Mouse (Mus musculus) liver, embryonic 16.5 days (tissue): ENCODE measurements around the gene Gm8947. TPM values are rescaled to one million over a fixed set of nuclear protein-coding genes. Genes with fewer than 3 reads are reported as not detected.
"Not testable (repeated sequence)": the region's sequence is repeated elsewhere in the genome, so short reads cannot be mapped to it uniquely, and the experiment has no call there.

Source experiments
- ATAC-seq: fragments of 200-750 bp; cut with Nextera tagmentation; 2 replicates; pipeline ENCODE4 v1.8.0; 2017; ENCODE audit warnings: low read depth, mild to moderate bottlenecking, moderate number of reproducible peaks, moderate library complexity
- H3K27ac ChIP-seq: fragments of 300-500 bp; sonication (generic); 2 replicates; pipeline ENCODE4 v1.5.1; 2014; ENCODE audit warnings: mild to moderate bottlenecking, low read length
- H3K27me3 ChIP-seq: fragments of 300-500 bp; sonication (generic); 2 replicates; pipeline ENCODE4 v1.6.1; 2014; ENCODE audit warnings: low read depth, low read length, mixed read lengths; ENCODE audit not compliant: control insufficient read depth, insufficient read depth
- H3K36me3 ChIP-seq: fragments of 300-500 bp; sonication (generic); 2 replicates; pipeline ENCODE4 v1.6.1; 2014; ENCODE audit warnings: mild to moderate bottlenecking; ENCODE audit not compliant: control insufficient read depth, insufficient read depth
- H3K4me1 ChIP-seq: fragments of 300-500 bp; sonication (generic); 2 replicates; pipeline ENCODE4 v1.6.1; 2014; ENCODE audit warnings: low read depth, low read length, mixed read lengths; ENCODE audit not compliant: control insufficient read depth
- H3K4me2 ChIP-seq: fragments of 300-500 bp; sonication (generic); 2 replicates; pipeline ENCODE4 v1.6.1; 2014; ENCODE audit warnings: low read depth, low read length, mixed read lengths
- H3K4me3 ChIP-seq: fragments of 300-500 bp; sonication (generic); 2 replicates; pipeline ENCODE4 v1.5.1; 2014; ENCODE audit warnings: low read depth, mild to moderate bottlenecking, low read length
- H3K9ac ChIP-seq: fragments of 300-500 bp; sonication (generic); 2 replicates; pipeline ENCODE4 v1.6.1; 2014; ENCODE audit warnings: low read depth, low read length
- H3K9me3 ChIP-seq: fragments of 300-500 bp; sonication (generic); replicated peaks from 2 replicates; pipeline ENCODE4 v1.6.1; 2016; ENCODE audit warnings: low read length; ENCODE audit not compliant: control insufficient read depth
- WGBS: fragments of 180-500 bp; shearing (Covaris S2); extraction: QIAGEN DNeasy Blood & Tissue Kit; methylation state at CpG from one replicate; pipeline ENCODE4 v1.1.7; 2014; ENCODE audit not compliant: insufficient replicate concordance; 5-methylcytosine and 5-hydroxymethylcytosine counted together
- polyA plus RNA-seq: library from polyadenylated mRNA; unstranded; fragments of >200 nt; fragmentation: Nextera tagmentation; extraction: Ambion mirVana; gene quantifications from 2 replicates; pipeline ENCODE4 v1.2.1, GENCODE M21; 2015

The Gm8947 gene
- polyA plus RNA-seq, 1 experiment from 2014 or later, result 1.3 TPM

DNA sequence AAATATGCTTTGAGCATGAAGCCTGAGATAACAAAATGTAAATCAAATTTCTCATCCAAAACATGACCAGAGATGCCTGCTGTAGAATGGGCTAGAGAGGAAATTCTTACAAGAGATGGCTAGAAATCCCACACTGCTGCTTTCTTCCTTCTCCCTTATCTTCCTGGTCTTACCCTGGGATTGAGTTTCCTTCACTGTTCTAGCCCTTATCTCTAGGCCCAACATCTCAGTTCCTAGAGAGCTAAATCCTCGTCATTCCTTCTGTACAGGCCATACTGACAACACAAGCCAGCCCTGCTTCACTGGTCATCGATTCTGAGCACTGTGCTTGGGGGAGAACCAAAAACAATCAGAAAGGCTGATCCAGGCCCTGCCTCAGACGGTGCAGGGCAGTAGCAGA, 4.5 kb downstream of the Gm8947 start:
- not testable (repeated sequence) for H3K9ac ChIP-seq, H3K4me2 ChIP-seq, H3K9me3 ChIP-seq, H3K36me3 ChIP-seq, H3K4me1 ChIP-seq, H3K4me3 ChIP-seq, ATAC-seq, H3K27ac ChIP-seq, H3K27me3 ChIP-seq
- WGBS, result 39% methylated on average over 3 of the region's 3 CpGs

DNA sequence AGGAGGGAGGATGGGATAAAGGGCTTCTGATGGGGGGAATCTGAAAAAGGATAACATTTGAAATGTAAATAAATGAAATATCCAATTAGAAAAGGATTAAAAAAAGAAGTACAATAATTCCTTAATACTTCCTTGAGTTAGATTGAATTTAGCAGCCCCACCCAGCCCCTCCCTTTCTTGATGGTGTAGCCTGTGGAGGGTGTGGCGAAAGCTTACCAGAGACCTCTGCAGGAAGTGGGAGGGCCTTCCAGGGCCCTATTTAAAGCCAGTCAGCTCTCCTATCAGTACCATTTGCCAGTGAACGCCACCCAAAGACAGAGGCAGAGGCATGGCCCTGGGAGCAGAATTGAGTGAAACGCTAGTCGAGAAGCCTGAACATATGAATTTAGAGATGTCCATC, 5.9 kb downstream of the Gm8947 start, which contains the start of gene Gm47995:
TSS of gene Gm47995 (plus strand) at position 329 of the 400 bp plus-strand sequence.
- not testable (repeated sequence) for H3K27me3 ChIP-seq, H3K9me3 ChIP-seq, H3K36me3 ChIP-seq, H3K4me2 ChIP-seq, H3K9ac ChIP-seq, H3K4me1 ChIP-seq, H3K27ac ChIP-seq, H3K4me3 ChIP-seq
- 23% methylated on average over 2 of the region's 4 CpGs for WGBS
- peak; percentile 71 for ATAC-seq

DNA sequence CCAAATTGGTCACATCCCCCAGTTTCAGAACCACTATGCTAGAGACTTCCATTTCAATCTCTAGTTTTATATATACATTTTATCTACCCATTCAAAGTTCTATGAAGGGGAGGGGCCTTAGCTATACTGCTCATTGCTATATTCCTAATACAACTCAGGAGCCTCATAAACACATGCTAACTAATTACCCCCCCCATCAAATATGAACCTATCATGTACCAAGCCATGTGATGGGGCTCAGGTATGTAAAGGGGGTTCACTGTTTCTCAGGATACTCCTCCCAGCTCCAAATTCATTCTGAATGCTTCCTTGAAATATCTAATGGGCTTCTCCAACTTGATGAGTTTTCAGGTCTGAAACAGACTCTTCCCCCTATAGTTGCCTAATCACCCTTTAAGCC, 8.4 kb downstream of the Gm8947 start:
- not testable (repeated sequence) for H3K4me1 ChIP-seq, H3K4me2 ChIP-seq, H3K36me3 ChIP-seq, ATAC-seq, H3K4me3 ChIP-seq, H3K27ac ChIP-seq, H3K27me3 ChIP-seq, H3K9me3 ChIP-seq, H3K9ac ChIP-seq

DNA sequence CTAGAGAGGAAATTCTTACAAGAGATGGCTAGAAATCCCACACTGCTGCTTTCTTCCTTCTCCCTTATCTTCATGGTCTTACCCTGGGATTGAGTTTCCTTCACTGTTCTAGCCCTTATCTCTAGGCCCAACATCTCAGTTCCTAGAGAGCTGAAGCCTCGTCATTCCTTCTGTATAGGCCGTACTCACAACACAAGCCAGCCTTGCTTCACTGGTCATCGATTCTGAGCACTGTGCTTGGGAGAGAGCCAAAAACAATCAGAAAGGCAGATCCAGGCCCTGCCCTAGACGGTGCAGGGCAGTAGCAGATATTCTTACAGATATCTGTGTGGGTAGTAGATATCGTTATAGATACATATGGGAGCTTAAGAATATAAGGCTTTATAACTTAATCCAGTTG, 10.6 kb downstream of the Gm8947 start:
- H3K9ac ChIP-seq, H3K27me3 ChIP-seq, H3K27ac ChIP-seq, H3K9me3 ChIP-seq, H3K4me1 ChIP-seq, H3K4me3 ChIP-seq, H3K4me2 ChIP-seq, H3K36me3 ChIP-seq: not testable (repeated sequence)
- ATAC-seq, result peak; percentile 60
- 33% methylated on average over 3 of the region's 5 CpGs for WGBS

DNA sequence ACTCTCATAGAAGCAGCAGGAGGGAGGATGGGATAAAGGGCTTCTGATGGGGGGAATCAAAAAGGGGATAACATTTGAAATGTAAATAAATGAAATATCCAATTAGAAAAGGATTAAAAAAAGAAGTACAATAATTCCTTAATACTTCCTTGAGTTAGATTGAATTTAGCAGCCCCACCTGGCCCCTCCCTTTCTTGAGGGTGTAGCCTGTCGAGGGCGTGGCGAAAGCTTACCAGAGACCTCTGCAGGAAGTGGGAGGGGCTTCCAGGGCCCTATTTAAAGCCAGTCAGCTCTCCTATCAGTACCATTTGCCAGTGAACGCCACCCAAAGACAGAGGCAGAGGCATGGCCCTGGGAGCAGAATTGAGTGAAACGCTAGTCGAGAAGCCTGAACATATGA, 11.6 kb downstream of the Gm8947 start, which contains the start of gene 3110040M04Rik:
TSS of gene 3110040M04Rik (plus strand) at position 304 of the 400 bp plus-strand sequence.
- H3K4me2 ChIP-seq, H3K9ac ChIP-seq, H3K27ac ChIP-seq, ATAC-seq, H3K27me3 ChIP-seq, H3K4me3 ChIP-seq, H3K9me3 ChIP-seq, H3K36me3 ChIP-seq, H3K4me1 ChIP-seq: not testable (repeated sequence)
- no CpG with 5 or more reads among the region's 6 CpGs for WGBS

DNA sequence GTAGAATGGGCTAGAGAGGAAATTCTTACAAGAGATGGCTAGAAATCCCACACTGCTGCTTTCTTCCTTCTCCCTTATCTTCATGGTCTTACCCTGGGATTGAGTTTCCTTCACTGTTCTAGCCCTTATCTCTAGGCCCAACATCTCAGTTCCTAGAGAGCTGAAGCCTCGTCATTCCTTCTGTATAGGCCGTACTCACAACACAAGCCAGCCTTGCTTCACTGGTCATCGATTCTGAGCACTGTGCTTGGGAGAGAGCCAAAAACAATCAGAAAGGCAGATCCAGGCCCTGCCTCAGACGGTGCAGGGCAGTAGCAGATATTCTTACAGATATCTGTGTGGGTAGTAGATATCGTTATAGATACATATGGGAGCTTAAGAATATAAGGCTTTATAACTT, 16.3 kb downstream of the Gm8947 start:
- WGBS, result 33% methylated on average over 3 of the region's 5 CpGs
- peak; percentile 65 for ATAC-seq

DNA sequence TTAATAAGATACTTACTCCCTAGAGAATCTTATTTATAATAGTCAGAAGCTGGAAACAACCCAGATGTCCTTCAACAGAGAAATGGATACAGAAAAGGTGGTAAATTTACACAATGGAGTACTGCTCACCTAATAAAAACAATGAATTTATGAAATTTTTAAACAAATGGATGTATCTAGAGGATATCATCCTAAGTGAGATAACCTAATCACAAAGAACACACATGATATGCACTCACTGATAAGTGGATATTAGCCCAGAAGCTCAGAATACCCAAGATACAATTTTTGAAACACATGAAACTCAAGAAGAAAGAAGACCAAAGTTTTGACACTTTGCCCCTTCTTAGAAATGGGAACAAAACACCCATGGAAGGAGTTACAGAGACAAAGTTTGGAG, 16.8 kb downstream of the Gm8947 start:
- peak; percentile 55 for ATAC-seq
- not testable (repeated sequence) for H3K9me3 ChIP-seq, H3K27me3 ChIP-seq, H3K4me3 ChIP-seq, H3K27ac ChIP-seq, H3K36me3 ChIP-seq, H3K4me1 ChIP-seq, H3K9ac ChIP-seq, H3K4me2 ChIP-seq

More for the DNA sequence above, 16.3 kb downstream of the Gm8947 start:
- not testable (repeated sequence) for H3K27ac ChIP-seq, H3K36me3 ChIP-seq, H3K4me2 ChIP-seq, H3K9me3 ChIP-seq, H3K4me1 ChIP-seq, H3K27me3 ChIP-seq, H3K4me3 ChIP-seq, H3K9ac ChIP-seq

DNA sequence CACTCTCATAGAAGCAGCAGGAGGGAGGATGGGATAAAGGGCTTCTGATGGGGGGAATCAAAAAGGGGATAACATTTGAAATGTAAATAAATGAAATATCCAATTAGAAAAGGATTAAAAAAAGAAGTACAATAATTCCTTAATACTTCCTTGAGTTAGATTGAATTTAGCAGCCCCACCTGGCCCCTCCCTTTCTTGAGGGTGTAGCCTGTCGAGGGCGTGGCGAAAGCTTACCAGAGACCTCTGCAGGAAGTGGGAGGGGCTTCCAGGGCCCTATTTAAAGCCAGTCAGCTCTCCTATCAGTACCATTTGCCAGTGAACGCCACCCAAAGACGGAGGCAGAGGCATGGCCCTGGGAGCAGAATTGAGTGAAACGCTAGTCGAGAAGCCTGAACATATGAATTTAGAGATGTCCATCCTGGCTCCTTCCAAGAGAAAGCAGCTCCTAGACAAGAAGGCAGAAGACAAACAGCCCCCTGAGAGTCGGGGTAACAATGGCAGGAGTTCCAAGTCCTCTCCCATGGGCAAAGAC, 17.7 kb downstream of the Gm8947 start, which contains the start of gene Gm47996:
TSS of gene Gm47996 (plus strand) at position 308 of the 532 bp plus-strand sequence.
- H3K4me1 ChIP-seq, H3K9me3 ChIP-seq, H3K4me2 ChIP-seq, H3K36me3 ChIP-seq, H3K27ac ChIP-seq, H3K4me3 ChIP-seq, H3K27me3 ChIP-seq, H3K9ac ChIP-seq: not testable (repeated sequence)
- WGBS, result 51% methylated on average over 4 of the region's 8 CpGs
- ATAC-seq, result peak; percentile 38; the same call in 1 of the 2 replicates

DNA sequence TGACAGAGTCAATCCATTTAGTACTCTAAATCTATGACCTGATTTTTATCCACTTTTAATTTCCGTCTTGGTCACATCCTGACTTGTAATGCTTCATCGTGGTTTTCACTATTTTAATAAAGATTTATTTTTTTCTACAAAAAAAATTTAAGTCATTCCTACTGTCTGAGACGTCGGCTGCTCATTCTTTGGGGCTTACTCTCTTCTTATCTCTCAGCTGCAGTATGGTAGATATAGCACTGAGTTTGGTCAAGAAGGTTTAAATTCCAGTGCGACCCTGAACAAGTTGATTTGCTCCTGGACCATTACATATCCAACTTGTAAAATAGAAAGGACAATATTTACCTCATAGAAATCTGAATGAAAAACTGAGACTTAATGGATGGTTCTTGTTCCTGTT, 19.5 kb downstream of the Gm8947 start:
- not testable (repeated sequence) for H3K27ac ChIP-seq, H3K36me3 ChIP-seq, H3K4me3 ChIP-seq, H3K9ac ChIP-seq, H3K4me1 ChIP-seq, ATAC-seq, H3K9me3 ChIP-seq, H3K4me2 ChIP-seq, H3K27me3 ChIP-seq
- 26% methylated on average over 5 of the region's 5 CpGs for WGBS
